Mouse (Mus musculus): ENCODE measurements around the gene Syndig1. TPM values are rescaled to one million over a fixed set of nuclear protein-coding genes. Genes with fewer than 3 reads are reported as not detected.

Gene Syndig1
- polyA plus RNA-seq, 1 experiment from 2014 or later: 4.0 TPM

GRCm38 (mm10) chr2:149934139-149934538 is 105.1 kb downstream of the Syndig1 start:
- Histone ChIP-seq H3K9me3 (ENCODE audit: control insufficient read depth, low read length) (no peaks in the 10 kb centered on the region), H3K9ac (ENCODE audit: low read length) (no peak overlapping the region), H3K27ac (replicated peaks in 1 of 2; ENCODE audit: control insufficient read depth in 1 of 2, insufficient read depth in 1 of 2, low read depth in 2 of 2, low read length in 2 of 2) (no peak overlapping the region), H3K36me3 (ENCODE audit: control insufficient read depth, insufficient read depth, low read length) (no peaks in the 10 kb centered on the region), H3K27me3 (ENCODE audit: control insufficient read depth, insufficient read depth, low read length) (no peaks in the 10 kb centered on the region), H3K4me3 (ENCODE audit: control insufficient read depth in 1 of 2, insufficient read depth in 1 of 2, low read depth in 1 of 2, low read length in 2 of 2) (no peak overlapping the region), H3K4me1 (ENCODE audit: control insufficient read depth in 2 of 2, insufficient read depth in 2 of 2, low read length in 2 of 2) (no peaks in the 10 kb centered on the region), H3K4me2 (ENCODE audit: low read length) (no peak overlapping the region)
- no peak for ATAC-seq (ENCODE audit: insufficient number of reproducible peaks, insufficient read depth, low FRiP score, low read depth)
- WGBS: 66% methylated on average over 4 of the region's 4 CpGs

GRCm38 (mm10) chr2:149938829-149939228 is 109.8 kb downstream of the Syndig1 start:
- H3K9ac ChIP-seq (ENCODE audit: low read length): no peak overlapping the region
- no peak overlapping the region for H3K4me2 ChIP-seq (ENCODE audit: low read length)
- ATAC-seq (ENCODE audit: insufficient number of reproducible peaks, insufficient read depth, low FRiP score, low read depth): no peak
- H3K4me1 ChIP-seq (ENCODE audit: control insufficient read depth in 2 of 2, insufficient read depth in 2 of 2, low read length in 2 of 2): no peaks in the 10 kb centered on the region
- no peak overlapping the region for H3K4me3 ChIP-seq (ENCODE audit: control insufficient read depth in 1 of 2, insufficient read depth in 1 of 2, low read depth in 1 of 2, low read length in 2 of 2)
- H3K9me3 ChIP-seq (ENCODE audit: control insufficient read depth, low read length): no peaks in the 10 kb centered on the region
- H3K27me3 ChIP-seq (ENCODE audit: control insufficient read depth, insufficient read depth, low read length): no peaks in the 10 kb centered on the region
- WGBS: 49% methylated on average over 4 of the region's 4 CpGs
- H3K36me3 ChIP-seq (ENCODE audit: control insufficient read depth, insufficient read depth, low read length): no peaks in the 10 kb centered on the region
- no peak overlapping the region for H3K27ac ChIP-seq (replicated peaks in 1 of 2; ENCODE audit: control insufficient read depth in 1 of 2, insufficient read depth in 1 of 2, low read depth in 2 of 2, low read length in 2 of 2)

GRCm38 (mm10) chr2:149939586-149939985 is 110.6 kb downstream of the Syndig1 start:
- Histone ChIP-seq H3K9ac (ENCODE audit: low read length) (no peak overlapping the region), H3K4me3 (ENCODE audit: control insufficient read depth in 1 of 2, insufficient read depth in 1 of 2, low read depth in 1 of 2, low read length in 2 of 2) (no peak overlapping the region), H3K9me3 (ENCODE audit: control insufficient read depth, low read length) (no peaks in the 10 kb centered on the region), H3K27ac (replicated peaks in 1 of 2; ENCODE audit: control insufficient read depth in 1 of 2, insufficient read depth in 1 of 2, low read depth in 2 of 2, low read length in 2 of 2) (no peak overlapping the region), H3K4me1 (ENCODE audit: control insufficient read depth in 2 of 2, insufficient read depth in 2 of 2, low read length in 2 of 2) (no peaks in the 10 kb centered on the region), H3K27me3 (ENCODE audit: control insufficient read depth, insufficient read depth, low read length) (no peaks in the 10 kb centered on the region), H3K4me2 (ENCODE audit: low read length) (no peak overlapping the region), H3K36me3 (ENCODE audit: control insufficient read depth, insufficient read depth, low read length) (no peaks in the 10 kb centered on the region)
- ATAC-seq (ENCODE audit: insufficient number of reproducible peaks, insufficient read depth, low FRiP score, low read depth): no peak
- 38% methylated on average over 2 of the region's 2 CpGs for WGBS

- Histone ChIP-seq H3K27ac (replicated peaks in 1 of 2; ENCODE audit: control insufficient read depth in 1 of 2, insufficient read depth in 1 of 2, low read depth in 2 of 2, low read length in 2 of 2) (no peak overlapping the region), H3K27me3 (ENCODE audit: control insufficient read depth, insufficient read depth, low read length) (no peaks in the 10 kb centered on the region), H3K4me3 (ENCODE audit: control insufficient read depth in 1 of 2, insufficient read depth in 1 of 2, low read depth in 1 of 2, low read length in 2 of 2) (no peak overlapping the region), H3K4me1 (ENCODE audit: control insufficient read depth in 2 of 2, insufficient read depth in 2 of 2, low read length in 2 of 2) (no peaks in the 10 kb centered on the region), H3K9ac (ENCODE audit: low read length) (no peak overlapping the region), H3K36me3 (ENCODE audit: control insufficient read depth, insufficient read depth, low read length) (no peaks in the 10 kb centered on the region), H3K9me3 (ENCODE audit: control insufficient read depth, low read length) (no peaks in the 10 kb centered on the region), H3K4me2 (ENCODE audit: low read length) (no peak overlapping the region)
- ATAC-seq (ENCODE audit: insufficient number of reproducible peaks, insufficient read depth, low FRiP score, low read depth): no peak
- WGBS: 75% methylated on average over 4 of the region's 4 CpGs
These were observed 121.6 kb downstream of the Syndig1 start for GRCm38 (mm10) chr2:149950641-149951040.

- Histone ChIP-seq H3K9me3 (ENCODE audit: control insufficient read depth, low read length) (no peaks in the 10 kb centered on the region), H3K36me3 (ENCODE audit: control insufficient read depth, insufficient read depth, low read length) (no peaks in the 10 kb centered on the region), H3K4me2 (ENCODE audit: low read length) (no peak overlapping the region), H3K9ac (ENCODE audit: low read length) (no peak overlapping the region), H3K27me3 (ENCODE audit: control insufficient read depth, insufficient read depth, low read length) (no peaks in the 10 kb centered on the region), H3K4me3 (ENCODE audit: control insufficient read depth in 1 of 2, insufficient read depth in 1 of 2, low read depth in 1 of 2, low read length in 2 of 2) (no peak overlapping the region), H3K27ac (replicated peaks in 1 of 2; ENCODE audit: control insufficient read depth in 1 of 2, insufficient read depth in 1 of 2, low read depth in 2 of 2, low read length in 2 of 2) (no peak overlapping the region), H3K4me1 (ENCODE audit: control insufficient read depth in 2 of 2, insufficient read depth in 2 of 2, low read length in 2 of 2) (no peaks in the 10 kb centered on the region)
- no peak for ATAC-seq (ENCODE audit: insufficient number of reproducible peaks, insufficient read depth, low FRiP score, low read depth)
- 70% methylated on average over 4 of the region's 4 CpGs for WGBS
These were observed 142.0 kb downstream of the Syndig1 start for GRCm38 (mm10) chr2:149971014-149971413.

GRCm38 (mm10) chr2:149973583-149973982 is 144.6 kb downstream of the Syndig1 start:
- no peak overlapping the region for H3K9ac ChIP-seq (ENCODE audit: low read length)

GRCm38 (mm10) chr2:149980419-149980818 is 151.4 kb downstream of the Syndig1 start:
- H3K9ac ChIP-seq (ENCODE audit: low read length): no peak overlapping the region
- H3K27me3 ChIP-seq (ENCODE audit: control insufficient read depth, insufficient read depth, low read length): no peaks in the 10 kb centered on the region
- no peak overlapping the region for H3K27ac ChIP-seq (replicated peaks in 1 of 2; ENCODE audit: control insufficient read depth in 1 of 2, insufficient read depth in 1 of 2, low read depth in 2 of 2, low read length in 2 of 2)
- no peak for ATAC-seq (ENCODE audit: insufficient number of reproducible peaks, insufficient read depth, low FRiP score, low read depth)
- H3K36me3 ChIP-seq (ENCODE audit: control insufficient read depth, insufficient read depth, low read length): no peaks in the 10 kb centered on the region
- no peak overlapping the region for H3K4me3 ChIP-seq (ENCODE audit: control insufficient read depth in 1 of 2, insufficient read depth in 1 of 2, low read depth in 1 of 2, low read length in 2 of 2)
- 83% methylated on average over 1 of the region's 1 CpGs for WGBS
- H3K9me3 ChIP-seq (ENCODE audit: control insufficient read depth, low read length): no peaks in the 10 kb centered on the region
- no peaks in the 10 kb centered on the region for H3K4me1 ChIP-seq (ENCODE audit: control insufficient read depth in 2 of 2, insufficient read depth in 2 of 2, low read length in 2 of 2)
- no peak overlapping the region for H3K4me2 ChIP-seq (ENCODE audit: low read length)

More at GRCm38 (mm10) chr2:149973583-149973982, 144.6 kb downstream of the Syndig1 start:
- Histone ChIP-seq H3K4me2 (ENCODE audit: low read length) (no peak overlapping the region), H3K9me3 (ENCODE audit: control insufficient read depth, low read length) (no peaks in the 10 kb centered on the region), H3K36me3 (ENCODE audit: control insufficient read depth, insufficient read depth, low read length) (no peaks in the 10 kb centered on the region), H3K4me3 (ENCODE audit: control insufficient read depth in 1 of 2, insufficient read depth in 1 of 2, low read depth in 1 of 2, low read length in 2 of 2) (no peak overlapping the region), H3K27ac (replicated peaks in 1 of 2; ENCODE audit: control insufficient read depth in 1 of 2, insufficient read depth in 1 of 2, low read depth in 2 of 2, low read length in 2 of 2) (no peak overlapping the region), H3K27me3 (ENCODE audit: control insufficient read depth, insufficient read depth, low read length) (no peaks in the 10 kb centered on the region), H3K4me1 (ENCODE audit: control insufficient read depth in 2 of 2, insufficient read depth in 2 of 2, low read length in 2 of 2) (no peaks in the 10 kb centered on the region)
- no peak for ATAC-seq (ENCODE audit: insufficient number of reproducible peaks, insufficient read depth, low FRiP score, low read depth)
- 61% methylated on average over 6 of the region's 6 CpGs for WGBS

- H3K4me1 ChIP-seq (ENCODE audit: control insufficient read depth in 2 of 2, insufficient read depth in 2 of 2, low read length in 2 of 2): no peaks in the 10 kb centered on the region
- no peaks in the 10 kb centered on the region for H3K36me3 ChIP-seq (ENCODE audit: control insufficient read depth, insufficient read depth, low read length)
- H3K27me3 ChIP-seq (ENCODE audit: control insufficient read depth, insufficient read depth, low read length): no peaks in the 10 kb centered on the region
- no peak for ATAC-seq (ENCODE audit: insufficient number of reproducible peaks, insufficient read depth, low FRiP score, low read depth)
- H3K9me3 ChIP-seq (ENCODE audit: control insufficient read depth, low read length): no peaks in the 10 kb centered on the region
- no peak overlapping the region for H3K4me3 ChIP-seq (ENCODE audit: control insufficient read depth in 1 of 2, insufficient read depth in 1 of 2, low read depth in 1 of 2, low read length in 2 of 2)
- H3K27ac ChIP-seq (replicated peaks in 1 of 2; ENCODE audit: control insufficient read depth in 1 of 2, insufficient read depth in 1 of 2, low read depth in 2 of 2, low read length in 2 of 2): no peak overlapping the region
- H3K4me2 ChIP-seq (ENCODE audit: low read length): no peak overlapping the region
- no peak overlapping the region for H3K9ac ChIP-seq (ENCODE audit: low read length)
These were observed 153.5 kb downstream of the Syndig1 start for GRCm38 (mm10) chr2:149982466-149982865.
